Mouse (Mus musculus) embryonic facial prominence, embryonic 13.5 days (tissue): ENCODE measurements around the gene Eng. TPM values are rescaled to one million over a fixed set of nuclear protein-coding genes. Genes with fewer than 3 reads are reported as not detected.
A peak's percentile ranks its signal among the peaks of the same experiment; 100 is the strongest.

Experiments used
- ATAC-seq: fragments of 200-750 bp; cut with Nextera tagmentation; 2 replicates; pipeline ENCODE4 v1.8.0; 2017; ENCODE audit warnings: low read depth; ENCODE audit not compliant: insufficient number of reproducible peaks, insufficient read depth, low FRiP score, low TSS enrichment
- H3K27ac ChIP-seq: fragments of 300-500 bp; sonication (generic); 2 replicates; pipeline ENCODE4 v1.5.1; 2015; ENCODE audit warnings: moderate library complexity, mild to moderate bottlenecking, inconsistent platforms
- H3K27me3 ChIP-seq: fragments of 300-500 bp; sonication (generic); 2 replicates; pipeline ENCODE4 v1.6.1; 2015; ENCODE audit warnings: mild to moderate bottlenecking, inconsistent platforms
- H3K36me3 ChIP-seq: fragments of 300-500 bp; sonication (generic); 2 replicates; pipeline ENCODE4 v1.6.1; 2015; ENCODE audit warnings: mild to moderate bottlenecking, inconsistent platforms
- H3K4me1 ChIP-seq: fragments of 300-500 bp; sonication (generic); 2 replicates; pipeline ENCODE4 v1.6.1; 2015; ENCODE audit warnings: inconsistent platforms
- H3K4me2 ChIP-seq: fragments of 300-500 bp; sonication (generic); 2 replicates; pipeline ENCODE4 v1.6.1; 2015; ENCODE audit warnings: moderate library complexity, mild to moderate bottlenecking, inconsistent platforms
- H3K4me3 ChIP-seq: fragments of 300-500 bp; sonication (generic); 2 replicates; pipeline ENCODE4 v1.5.1; 2015; ENCODE audit warnings: mild to moderate bottlenecking, inconsistent platforms
- H3K9ac ChIP-seq: fragments of 300-500 bp; sonication (generic); 2 replicates; pipeline ENCODE4 v1.6.1; 2015; ENCODE audit warnings: mild to moderate bottlenecking, inconsistent platforms
- H3K9me3 ChIP-seq: fragments of 300-500 bp; sonication (generic); 2 replicates; pipeline ENCODE4 v1.6.1; 2016; ENCODE audit warnings: inconsistent platforms
- WGBS: fragments of 180-500 bp; shearing (Covaris S2); methylation state at CpG from one replicate; pipeline ENCODE4 v1.1.7; 2015; ENCODE audit warnings: mixed read lengths; 5-methylcytosine and 5-hydroxymethylcytosine counted together
- microRNA counts: library from miRNA; unstranded; fragments of <30 nt; microRNA quantifications from one replicate; lab custom pipeline; 2016
- microRNA-seq: library from miRNA; unstranded; fragments of <30 nt; microRNA quantifications from one replicate; pipeline ENCODE4, GENCODE M21; 2016
- polyA plus RNA-seq: library from polyadenylated mRNA; unstranded; fragments of >200 nt; fragmentation: Nextera tagmentation; extraction: Ambion mirVana; gene quantifications from 2 replicates; pipeline ENCODE4 v1.2.1, GENCODE M21; 2015

Gene Eng
- polyA plus RNA-seq, 1 experiment from 2014 or later = 49.1 TPM

GRCm38 (mm10) chr2:32727435-32727834 lies 81.0 kb downstream of the Eng start:
- peaks cover 9% of the 10 kb centered on the region; the same call in 1 of the 2 replicates for H3K36me3 ChIP-seq
- H3K27ac ChIP-seq = peak overlapping the region; percentile 71; the same call in 1 of the 2 replicates
- no peaks in the 10 kb centered on the region for H3K27me3 ChIP-seq
- H3K9ac ChIP-seq = peak overlapping the region; percentile 72
- H3K4me1 ChIP-seq = peaks cover 43% of the 10 kb centered on the region
- under 1% methylated on average over 16 of the region's 16 CpGs for WGBS
- H3K9me3 ChIP-seq = no peaks in the 10 kb centered on the region
- H3K4me3 ChIP-seq = peak overlapping the region; percentile 41
- peak overlapping the region; percentile 63 for H3K4me2 ChIP-seq
- ATAC-seq = peak; percentile 91

- ATAC-seq = peak; percentile 11; the same call in 1 of the 2 replicates
- no peaks in the 10 kb centered on the region for H3K27me3 ChIP-seq
- peak overlapping the region; percentile 63 for H3K4me2 ChIP-seq
- H3K4me1 ChIP-seq = peaks cover 42% of the 10 kb centered on the region
- H3K27ac ChIP-seq = peak overlapping the region; percentile 28; the same call in 1 of the 2 replicates
- peaks cover 11% of the 10 kb centered on the region; the same call in 1 of the 2 replicates for H3K36me3 ChIP-seq
- H3K9ac ChIP-seq = peak overlapping the region; percentile 72
- no peaks in the 10 kb centered on the region for H3K9me3 ChIP-seq
- WGBS = 46% methylated on average over 7 of the region's 7 CpGs
- peak overlapping the region; percentile 41 for H3K4me3 ChIP-seq
These were observed 82.1 kb downstream of the Eng start for GRCm38 (mm10) chr2:32728463-32728862.

GRCm38 (mm10) chr2:32729547-32729946 lies 83.2 kb downstream of the Eng start:
- H3K4me1 ChIP-seq = peaks cover 45% of the 10 kb centered on the region
- H3K9me3 ChIP-seq = no peaks in the 10 kb centered on the region
- 0 out of 2 replicates have a peak overlapping the region, but pooled peaks have one; percentile 28 for H3K27ac ChIP-seq
- peak overlapping the region; percentile 47 for H3K4me2 ChIP-seq
- WGBS = 50% methylated on average over 4 of the region's 4 CpGs
- H3K27me3 ChIP-seq = no peaks in the 10 kb centered on the region
- 0 out of 2 replicates have a peak overlapping the region, but pooled peaks have one; percentile 4 for H3K4me3 ChIP-seq
- no peak for ATAC-seq
- no peak overlapping the region; the same call in 1 of the 2 replicates for H3K9ac ChIP-seq
- H3K36me3 ChIP-seq = peaks cover 11% of the 10 kb centered on the region; the same call in 1 of the 2 replicates

GRCm38 (mm10) chr2:32730854-32731253 lies 84.5 kb downstream of the Eng start:
- Histone ChIP-seq H3K36me3 (0 out of 2 replicates have a peak, but pooled peaks cover 2% of the 10 kb centered on the region), H3K9ac (0 out of 2 replicates have a peak overlapping the region, but pooled peaks have one; percentile 21), H3K4me2 (peak overlapping the region; percentile 47), H3K4me1 (peaks cover 52% of the 10 kb centered on the region), H3K4me3 (peak overlapping the region; percentile 12; the same call in 1 of the 2 replicates), H3K27ac (peak overlapping the region; percentile 78), H3K27me3 (no peaks in the 10 kb centered on the region), H3K9me3 (no peaks in the 10 kb centered on the region)
- no peak for ATAC-seq
- WGBS = 11% methylated on average over 11 of the region's 11 CpGs

GRCm38 (mm10) chr2:32731911-32732310 lies 85.5 kb downstream of the Eng start:
- Histone ChIP-seq H3K9ac (peak overlapping the region; percentile 40; the same call in 1 of the 2 replicates), H3K4me2 (no peak overlapping the region), H3K4me3 (no peak overlapping the region), H3K36me3 (0 out of 2 replicates have a peak, but pooled peaks cover 2% of the 10 kb centered on the region), H3K27me3 (no peaks in the 10 kb centered on the region), H3K27ac (peak overlapping the region; percentile 78), H3K9me3 (no peaks in the 10 kb centered on the region), H3K4me1 (peaks cover 51% of the 10 kb centered on the region)
- 56% methylated on average over 4 of the region's 4 CpGs for WGBS
- ATAC-seq = no peak

MicroRNAs encoded within 50 kb of the gene (microRNA counts, 519-probe panel; counts per million panel counts)
- 236 counts per million, percentile 44 among the panel's probes with 10 or more counts for microRNA mmu-miR-1954 (lab: Ali Mortazavi, UCI)
- microRNA mmu-miR-2861 (lab: Ali Mortazavi, UCI) = 236 counts per million, percentile 44 among the panel's probes with 10 or more counts

Small RNAs within 50 kb of the gene (microRNA-seq; reads per million reads assigned to microRNA genes)
- gene Gm47291 (not detected), gene Mir1954 (not detected), gene Mir2861 (not detected), gene Mir3960 (not detected), gene Mir8093 (not detected)

Other genes starting within 250 kb of the Eng start
- 6.3 and 6.5 TPM in 2 replicates for gene Naif1, start 196.1 kb upstream of the Eng start, polyA plus RNA-seq
- gene Slc25a25, start 195.2 kb upstream of the Eng start, polyA plus RNA-seq = 23.5 and 24.6 TPM in 2 replicates
- gene Fam102a, start 111.3 kb upstream of the Eng start, polyA plus RNA-seq = 12.3 and 15.5 TPM in 2 replicates
- 112 and 116 TPM in 2 replicates for gene Dpm2, start 75.7 kb upstream of the Eng start, polyA plus RNA-seq
- 0.92 and 1.1 TPM in 2 replicates for gene Pip5kl1, start 71.8 kb upstream of the Eng start, polyA plus RNA-seq
- 0.18 TPM in 1 of 2 replicates, not detected in the other for gene 9430097D07Rik, start 70.9 kb upstream of the Eng start, polyA plus RNA-seq
- 33.1 and 34.7 TPM in 2 replicates for gene St6galnac4, start 59.5 kb upstream of the Eng start, polyA plus RNA-seq
- 29.9 and 35.1 TPM in 2 replicates for gene St6galnac6, start 46.9 kb upstream of the Eng start, polyA plus RNA-seq
- gene Ak1, start 24.8 kb upstream of the Eng start, polyA plus RNA-seq = 20.7 and 27.3 TPM in 2 replicates
- gene Fpgs, start 57.5 kb downstream of the Eng start, polyA plus RNA-seq = 29.7 and 34.1 TPM in 2 replicates
- gene Cdk9, start 66.5 kb downstream of the Eng start, polyA plus RNA-seq = 102 and 114 TPM in 2 replicates
- 19.4 and 21.8 TPM in 2 replicates for gene Sh2d3c, start 74.5 kb downstream of the Eng start, polyA plus RNA-seq
- gene 6330409D20Rik, start 94.4 kb downstream of the Eng start, polyA plus RNA-seq = 0.34 and 0.58 TPM in 2 replicates
- gene Tor2a, start 110.6 kb downstream of the Eng start, polyA plus RNA-seq = 65.1 and 72.3 TPM in 2 replicates
- 0.21 and 0.29 TPM in 2 replicates for gene Ttc16, start 129.0 kb downstream of the Eng start, polyA plus RNA-seq
- gene Ptrh1, start 129.2 kb downstream of the Eng start, polyA plus RNA-seq = 4.6 and 5.8 TPM in 2 replicates
- gene Cfap157, start 137.8 kb downstream of the Eng start, polyA plus RNA-seq = 0.87 and 1.5 TPM in 2 replicates
- gene Stxbp1, start 200.7 kb downstream of the Eng start, polyA plus RNA-seq = 18.1 and 22.8 TPM in 2 replicates
- 57.2 and 59.2 TPM in 2 replicates for gene Fam129b, start 229.5 kb downstream of the Eng start, polyA plus RNA-seq